Mouse (Mus musculus) MEL (cell line): ENCODE measurements around the gene Canx. TPM values are rescaled to one million over a fixed set of nuclear protein-coding genes. Genes with fewer than 3 reads are reported as not detected.

Experiments used
- polyA plus RNA-seq, 2 experiments: library from polyadenylated mRNA; stranded (reverse) in 1 of 2; unstranded in 1 of 2; fragments of >175 nt in 1 of 2; fragments of >200 nt in 1 of 2; gene quantifications; 2 replicates each; pipeline versions ENCODE4 v1.2.1 to v1.2.4; 2012; ENCODE audit warnings: low replicate concordance in 2 of 2, low read depth in 1 of 2; ENCODE audit not compliant: insufficient read length in 2 of 2, insufficient read depth in 1 of 2, missing spikeins in 1 of 2
- total RNA-seq: library from RNA; depleted of rRNA; stranded (reverse); fragments of 300-350 nt; gene quantifications from 2 replicates; pipeline ENCODE4 v1.2.3, GENCODE M21; 2012; rRNA removed

The Canx gene
- total and polyA plus RNA-seq, 3 experiments = 390 to 867 (median 464) TPM

Other genes starting within 250 kb of the Canx start
- 17.7 and 18.6 TPM in 2 replicates for gene Tbc1d9b, start 194.3 kb downstream of the Canx start, total RNA-seq
- 10 to 100 TPM in 1 of 2 experiments, not detected in 1; 32.5 TPM for gene Tbc1d9b, start 194.3 kb downstream of the Canx start, polyA plus RNA-seq
- 10.6 and 12.1 TPM in 2 replicates for gene Mrnip, start 151.2 kb downstream of the Canx start, total RNA-seq
- gene Mrnip, start 151.2 kb downstream of the Canx start, polyA plus RNA-seq = 1 to 10 TPM in 1 of 2 experiments, not detected in 1; 8.6 TPM
- 223 and 240 TPM in 2 replicates for gene Sqstm1, start 114.8 kb downstream of the Canx start, total RNA-seq
- gene Sqstm1, start 114.8 kb downstream of the Canx start, polyA plus RNA-seq = 100 to 1,000 TPM in 1 of 2 experiments, not detected in 1; 187 TPM
- gene Mgat4b, start 114.8 kb downstream of the Canx start, total RNA-seq = 22.3 and 33.7 TPM in 2 replicates
- gene Mgat4b, start 114.8 kb downstream of the Canx start, polyA plus RNA-seq = 10 to 100 TPM in 1 of 2 experiments, not detected in 1; 69.4 TPM
- 1.6 and 3.1 TPM in 2 replicates for gene Ltc4s, start 87.1 kb downstream of the Canx start, total RNA-seq
- 1 to 10 TPM in 1 of 2 experiments, not detected in 1; 3.4 TPM for gene Ltc4s, start 87.1 kb downstream of the Canx start, polyA plus RNA-seq
- gene Maml1, start 33.4 kb downstream of the Canx start, total RNA-seq = 3.8 and 4.5 TPM in 2 replicates
- 10 to 100 TPM in 1 of 2 experiments, not detected in 1; 12.6 TPM for gene Maml1, start 33.4 kb downstream of the Canx start, polyA plus RNA-seq
- gene Cby3, start 28.8 kb upstream of the Canx start, total RNA-seq = 0.23 and 0.42 TPM in 2 replicates
- gene Cby3, start 28.8 kb upstream of the Canx start, polyA plus RNA-seq = under 1 TPM in 1 of 2 experiments, not detected in 1; 0.31 TPM
- 227 and 232 TPM in 2 replicates for gene Hnrnph1, start 51.3 kb upstream of the Canx start, total RNA-seq
- gene Hnrnph1, start 51.3 kb upstream of the Canx start, polyA plus RNA-seq = 100 to 1,000 TPM; 425 to 552 TPM
- gene Rufy1, start 105.5 kb upstream of the Canx start, total RNA-seq = 13.8 and 18.4 TPM in 2 replicates
- gene Rufy1, start 105.5 kb upstream of the Canx start, polyA plus RNA-seq = 10 to 100 TPM in 1 of 2 experiments, not detected in 1; 17.8 TPM